Mouse (Mus musculus) liver, postnatal 0 days (tissue): ENCODE results near the gene Nhp2.
"Not testable (repeated sequence)": the region's sequence is repeated elsewhere in the genome, so short reads cannot be mapped to it uniquely, and the experiment has no call there.

Experiments used
- CTCF ChIP-seq: sonication (generic); IDR thresholded peaks from 2 replicates; pipeline ENCODE4 v1.5.1; 2016; ENCODE audit warnings: antibody characterized with exemption, low read depth
- EP300 ChIP-seq: IDR thresholded peaks from 2 replicates; pipeline ENCODE4 v1.6.1; 2016; ENCODE audit warnings: antibody characterized with exemption, low read depth, mild to moderate bottlenecking

DNA sequence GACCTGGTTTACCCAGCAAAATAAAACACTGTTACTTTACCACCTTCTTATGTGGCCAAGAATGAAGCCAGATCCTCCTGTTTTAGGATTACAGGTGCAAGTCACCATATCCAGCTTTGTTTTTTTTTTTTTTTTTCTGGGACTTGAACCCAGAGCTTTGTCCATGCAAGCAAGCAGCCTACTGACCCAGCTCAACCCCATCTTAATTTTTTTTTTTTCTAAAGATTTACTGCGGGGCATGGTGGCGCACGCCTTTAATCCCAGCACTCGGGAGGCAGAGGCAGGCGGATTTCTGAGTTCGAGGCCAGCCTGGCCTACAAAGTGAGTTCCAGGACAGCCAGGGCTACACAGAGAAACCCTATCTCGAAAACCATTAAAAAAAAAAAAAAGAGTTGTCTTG lies 3.4 kb upstream of the Nhp2 start:
- not testable (repeated sequence) for TF ChIP-seq CTCF, EP300
